Mouse (Mus musculus) right cerebral cortex, postnatal 14 days (tissue): ENCODE results near the gene Mapk8.

ENCODE experiments used
- DNase-seq: peaks from one replicate; pipeline ENCODE4 v3.0.0; 2022

Mapk8 gene

GRCm38 (mm10) chr14:33398065-33398860 lies 48.7 kb downstream of the Mapk8 start:
- no peak for DNase-seq

GRCm38 (mm10) chr14:33380830-33381457 lies 66.0 kb downstream of the Mapk8 start:
- DNase-seq, result no peak

- DNase-seq, result no peak
These were observed 68.2 kb downstream of the Mapk8 start for GRCm38 (mm10) chr14:33378723-33379122.

- no peak for DNase-seq
These were observed 69.7 kb downstream of the Mapk8 start for GRCm38 (mm10) chr14:33377211-33377610.

- DNase-seq, result no peak
These were observed 72.9 kb downstream of the Mapk8 start for GRCm38 (mm10) chr14:33374089-33374488.

- DNase-seq, result no peak
These were observed 73.7 kb downstream of the Mapk8 start for GRCm38 (mm10) chr14:33373271-33373670.

- DNase-seq, result peak; percentile 75
These were observed 75.7 kb downstream of the Mapk8 start for GRCm38 (mm10) chr14:33371248-33371647.

- no peak for DNase-seq
These were observed 76.9 kb downstream of the Mapk8 start for GRCm38 (mm10) chr14:33370056-33370455.

- no peak for DNase-seq
These were observed 77.6 kb downstream of the Mapk8 start for GRCm38 (mm10) chr14:33369375-33369774.

GRCm38 (mm10) chr14:33366891-33367777 lies 79.8 kb downstream of the Mapk8 start:
- DNase-seq, result no peak

GRCm38 (mm10) chr14:33364061-33364460 lies 82.9 kb downstream of the Mapk8 start:
- no peak for DNase-seq

GRCm38 (mm10) chr14:33363611-33364010 lies 83.3 kb downstream of the Mapk8 start:
- DNase-seq, result no peak

- no peak for DNase-seq
These were observed 84.2 kb downstream of the Mapk8 start for GRCm38 (mm10) chr14:33362807-33363206.

GRCm38 (mm10) chr14:33362122-33362521 lies 84.8 kb downstream of the Mapk8 start:
- no peak for DNase-seq

- DNase-seq, result no peak
These were observed 85.4 kb downstream of the Mapk8 start for GRCm38 (mm10) chr14:33361546-33361945.

- no peak for DNase-seq
These were observed 88.1 kb downstream of the Mapk8 start for GRCm38 (mm10) chr14:33358891-33359290.

GRCm38 (mm10) chr14:33357600-33358368 lies 89.2 kb downstream of the Mapk8 start:
- no peak for DNase-seq

- no peak for DNase-seq
These were observed 91.7 kb downstream of the Mapk8 start for GRCm38 (mm10) chr14:33355276-33355675.

GRCm38 (mm10) chr14:33352890-33353289 lies 94.1 kb downstream of the Mapk8 start:
- no peak for DNase-seq

- DNase-seq, result no peak
These were observed 94.8 kb downstream of the Mapk8 start for GRCm38 (mm10) chr14:33351984-33352722.

GRCm38 (mm10) chr14:33351019-33351418 lies 95.9 kb downstream of the Mapk8 start:
- DNase-seq, result no peak

GRCm38 (mm10) chr14:33348146-33348545 lies 98.8 kb downstream of the Mapk8 start:
- DNase-seq, result no peak
